ENCODE assay signal across 8 mouse cellular contexts in genomic region chrX:20869962-20870513, GRCm38 (mm10). TPM values are rescaled to one million over a fixed set of nuclear protein-coding genes. Genes with fewer than 3 reads are reported as not detected.
DNase-seq lines count a peak whose midpoint lies in the region; ATAC-seq lines count a peak whose summit lies in the region.

Gene Timp1 (plus strand): TSS chrX:20870166.

- H3K4me1 ChIP-seq in intestine, embryonic 16.5 days (ENCODE audit: control insufficient read depth, insufficient read depth, low read length), result no peaks in the 10 kb centered on the region

- H3K4me3 ChIP-seq in intestine, embryonic 16.5 days (ENCODE audit: low read length), result peak within 1 kb of the TSS; percentile 43

- H3K36me3 ChIP-seq in intestine, embryonic 16.5 days (ENCODE audit: control insufficient read depth, insufficient read depth, low read length), result no peaks in the 10 kb centered on the region

- peak; percentile 90 for ATAC-seq in intestine, embryonic 16.5 days

- H3K27ac ChIP-seq in intestine, embryonic 16.5 days (ENCODE audit: low read length), result no peak within 1 kb of the TSS

- peak within 1 kb of the TSS; percentile 55 for H3K4me2 ChIP-seq in intestine, embryonic 16.5 days (ENCODE audit: low read depth, low read length)

- H3K9ac ChIP-seq in intestine, embryonic 16.5 days (ENCODE audit: low read depth, low read length), result peak within 1 kb of the TSS; percentile 56; the same call in 1 of the 2 replicates

- H3K9me3 ChIP-seq in intestine, embryonic 16.5 days (ENCODE audit: control insufficient read depth, low read length), result no peaks in the 10 kb centered on the region

- no peaks in the 10 kb centered on the region for H3K27me3 ChIP-seq in intestine, embryonic 16.5 days (replicated peaks; ENCODE audit: control insufficient read depth, insufficient read depth, low read length)

- DNase-seq in gastrocnemius, postnatal 10 days, result peak; percentile 36
- DNase-seq in gastrocnemius, adult 8-10 months (ENCODE audit: low spot score in 2 of 2), result no peak
- DNase-seq in adrenal gland, postnatal 4 days (ENCODE audit: low spot score in 2 of 2), result peak in 1 of 2 experiments; percentile 35
- DNase-seq in gonadal fat pad, adult 2 months (ENCODE audit: low read depth), result no peak
- peak; percentile 32 for DNase-seq in lung, postnatal 36 days
- DNase-seq in testis, postnatal 14 days (ENCODE audit: low spot score), result peak; percentile 21
- no peak for DNase-seq in natural killer cell, adult 2 months (ENCODE audit: low spot score in 2 of 2)

- WGBS in intestine, embryonic 16.5 days, result 17% methylated on average over 18 of the region's 18 CpGs

RNA-seq across cellular contexts. Expression of gene Timp1, which starts in this region (rescaled TPM):
- total RNA-seq in gastrocnemius, postnatal 10 days (2021), result 10 to 100 TPM in 1 of 2 experiments, 1 to 10 TPM in 1; 7.9 to 22.1 TPM
- under 1 TPM in 3 of 4 experiments, not detected in 1; 0.36 to 0.99 (median 0.59) TPM for total RNA-seq in gastrocnemius, adult 8-10 months (2022)
- total RNA-seq in adrenal gland, postnatal 4 days (2021), result 10 to 100 TPM; 42.4 to 44.6 TPM
- polyA plus RNA-seq in gonadal fat pad, adult 2 months (2012; rRNA removed), result 14.7 and 21.9 TPM in 2 replicates
- polyA plus RNA-seq in intestine, embryonic 16.5 days (2015; fragmentation: Nextera tagmentation; extraction: Ambion mirVana), result 14.2 and 16.9 TPM in 2 replicates

Comparison
In these comparisons a context has a peak if more than half of its experiments do, and no peak if none do; other contexts are left out.
1. RNA of gene Timp1 (total RNA-seq): 42.4 to 44.6 TPM in adrenal gland, postnatal 4 days and 7.9 to 22.1 TPM in gastrocnemius, postnatal 10 days; 0.36 to 0.99 TPM in gastrocnemius, adult 8-10 months; every median in the first group is over 4 times any median in the second.
2. DNase-seq: peak in gastrocnemius, postnatal 10 days (single experiment), lung, postnatal 36 days (single experiment) and testis, postnatal 14 days (single experiment); none in gastrocnemius, adult 8-10 months (0 of 2), gonadal fat pad, adult 2 months (single experiment) and natural killer cell, adult 2 months (0 of 2).